Mouse (Mus musculus) liver, adult 2 months (tissue): ENCODE measurements around the gene Piwil4.

Experiments
- CTCF ChIP-seq: fragments of 200-500 bp; IDR thresholded peaks from 2 replicates; pipeline ENCODE4 v1.5.1; 2011; ENCODE audit warnings: low read depth, low read length, control low read depth
- POLR2A ChIP-seq: fragments of 200-500 bp; IDR thresholded peaks from 2 replicates; pipeline ENCODE4 v1.6.1; 2011; ENCODE audit warnings: low read length, control low read depth; ENCODE audit not compliant: insufficient read depth; ENCODE audit errors: extremely low read depth

GRCm38 (mm10) chr9:14652761-14653160 is 87.8 kb downstream of the Piwil4 start:
- TF ChIP-seq CTCF (no peak), POLR2A (no peak)
